Mouse (Mus musculus): ENCODE data around the gene Thsd7b.

DNA sequence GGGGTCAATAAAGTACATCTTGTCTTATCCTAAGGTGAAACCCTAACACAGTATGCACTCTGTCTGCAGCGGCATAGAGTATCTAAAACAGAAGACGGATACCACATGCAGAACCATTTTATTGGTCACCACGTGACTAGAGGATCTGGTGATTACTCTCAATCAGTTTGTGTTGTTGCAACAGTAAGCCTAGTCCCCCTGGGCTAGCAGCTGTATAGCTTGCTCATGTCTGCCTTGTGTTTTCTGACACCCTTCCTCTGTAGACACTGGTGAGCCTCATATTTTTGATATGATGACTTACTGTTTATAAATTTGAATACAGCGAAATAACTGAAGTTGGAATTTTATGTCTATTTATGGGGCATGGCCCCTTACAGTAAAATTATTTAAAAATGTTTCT lies 306.9 kb downstream of the Thsd7b start:
- TF ChIP-seq MAFK (IDR thresholded peaks at IDR 0.05; ENCODE audit: insufficient read depth, low read depth, low read length): no peak
- TF ChIP-seq ZNF384 (IDR thresholded peaks at IDR 0.05; ENCODE audit: low read depth, low read length): no peak

Data from ES-E14 (cell line).